Mouse (Mus musculus) ES-CJ7 (cell line): Measurements from ENCODE around the gene Cdh13.

Experiments used
- DNase-seq: peaks from one replicate; pipeline ENCODE4 v3.0.0; 2011; ENCODE audit warnings: low read depth, low spot score

Cdh13 gene

DNA sequence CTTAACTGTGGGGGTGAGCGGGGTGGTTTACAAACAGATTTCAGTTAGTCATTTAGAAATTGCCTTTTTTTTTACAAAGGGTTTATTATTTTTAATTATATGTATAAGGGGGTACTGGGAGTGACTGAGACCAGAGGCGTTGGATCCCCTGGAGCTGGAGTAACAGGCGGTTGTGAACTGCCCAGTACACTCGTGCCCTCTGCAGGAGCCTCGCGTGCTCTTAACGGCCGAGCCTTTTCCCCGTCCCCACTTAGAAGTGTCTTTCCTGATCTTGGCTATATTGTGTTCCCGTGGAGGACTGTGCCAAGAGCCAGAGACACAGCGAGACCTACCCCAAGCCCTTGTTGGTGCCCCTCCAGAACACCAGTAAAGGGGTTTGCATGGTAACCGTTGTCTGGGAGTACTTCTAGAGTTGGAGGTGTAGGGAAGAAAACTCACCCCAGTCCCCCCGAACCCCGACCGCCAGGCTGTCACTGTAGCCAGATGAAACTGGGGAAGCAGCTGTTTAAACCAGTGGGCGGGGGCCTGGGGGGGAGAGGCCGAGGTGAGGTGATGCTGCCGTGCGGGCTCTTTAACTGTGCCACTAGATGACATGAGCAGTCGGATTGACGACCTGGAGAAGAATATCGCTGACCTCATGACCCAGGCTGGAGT lies 1061.6 kb downstream of the Cdh13 start:
- no peak for DNase-seq

DNA sequence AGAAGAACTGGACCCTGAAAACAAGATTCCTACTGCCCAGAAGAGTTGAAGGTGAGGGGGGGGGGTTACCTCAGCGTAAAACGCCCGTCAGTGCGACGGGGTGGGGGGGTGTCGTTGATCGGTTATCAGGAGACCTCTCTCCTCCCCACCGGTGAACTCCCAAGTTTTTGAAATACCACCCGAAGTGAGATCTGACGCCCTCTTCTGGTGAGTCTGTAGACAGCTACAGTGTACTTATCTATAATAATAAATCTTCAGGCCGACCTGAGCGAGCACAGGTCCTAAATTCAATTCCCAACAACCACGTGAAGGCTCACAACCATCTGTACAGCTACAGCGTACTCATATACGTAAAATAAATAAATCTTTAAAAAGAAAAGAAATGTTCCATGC lies 1062.1 kb downstream of the Cdh13 start:
- peak; percentile 54 for DNase-seq

DNA sequence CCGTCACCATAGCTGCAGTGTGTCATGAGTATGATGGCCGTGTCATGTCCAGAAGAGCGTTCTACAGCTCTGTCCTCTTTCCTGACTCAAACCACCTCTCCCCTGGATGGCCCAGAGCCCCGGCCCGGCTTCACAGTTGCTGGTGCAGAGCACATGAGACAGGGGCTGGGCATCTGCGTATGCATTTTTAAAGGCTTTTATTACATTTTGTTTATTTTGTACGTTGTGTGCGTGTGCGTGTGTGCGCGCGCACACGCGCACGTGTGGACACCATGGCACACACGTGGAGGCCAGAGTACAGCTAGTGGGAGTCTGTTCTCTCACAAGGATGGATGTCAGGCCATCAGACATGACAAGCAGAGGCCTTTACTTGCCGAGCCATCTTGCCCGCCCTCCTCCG lies 1068.1 kb downstream of the Cdh13 start:
- DNase-seq: no peak

DNA sequence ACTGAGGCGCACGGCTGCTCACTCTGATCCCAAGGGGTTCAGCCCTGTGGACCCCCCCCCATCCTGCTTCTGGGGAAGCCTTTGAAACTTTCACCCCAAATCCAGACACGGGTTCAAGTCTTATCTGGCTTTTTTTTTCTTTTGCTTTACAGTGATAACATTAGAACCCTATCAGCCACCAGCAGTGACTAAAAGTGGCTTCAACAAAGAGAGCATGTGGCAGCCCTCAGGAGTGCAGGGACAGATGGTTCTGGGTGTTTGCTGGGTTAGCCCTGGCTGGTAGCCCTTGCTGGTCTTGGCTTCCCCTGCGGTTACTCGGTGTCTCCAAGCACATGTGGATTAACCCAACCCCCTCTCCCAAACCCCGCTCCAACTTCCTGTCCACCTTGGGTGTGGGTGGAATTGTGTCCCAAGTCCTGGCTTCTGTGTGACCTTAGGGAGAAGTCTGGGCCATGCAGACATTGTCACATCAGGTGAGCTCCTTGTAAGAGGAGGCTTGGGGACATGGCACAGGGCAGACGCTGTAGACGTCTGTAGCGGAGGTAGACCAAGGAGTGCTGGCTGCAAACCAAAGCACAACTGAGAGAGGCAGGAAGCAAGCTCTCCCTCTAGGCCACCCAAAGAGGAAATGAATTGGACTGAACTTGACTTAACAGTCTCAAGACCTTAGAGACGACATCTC lies 1069.6 kb downstream of the Cdh13 start:
- DNase-seq: no peak

DNA sequence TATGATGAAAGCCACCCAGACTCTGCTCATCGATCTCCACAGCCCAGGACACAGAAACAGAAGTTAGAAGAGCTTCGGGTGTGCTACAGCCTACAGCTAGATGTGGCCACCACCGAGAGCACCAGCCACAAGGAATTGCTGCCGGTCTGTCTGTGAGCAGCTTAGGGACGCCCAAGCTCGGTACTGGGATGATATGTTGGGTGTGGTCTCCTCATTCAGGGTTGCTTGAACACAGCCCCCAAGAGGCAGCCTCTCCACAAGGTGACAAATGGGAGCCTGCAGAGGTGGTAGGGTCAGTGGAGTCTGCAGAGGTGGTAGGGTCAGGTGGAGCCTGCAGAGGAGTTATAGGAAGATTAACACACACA lies 1070.1 kb downstream of the Cdh13 start:
- no peak for DNase-seq

DNA sequence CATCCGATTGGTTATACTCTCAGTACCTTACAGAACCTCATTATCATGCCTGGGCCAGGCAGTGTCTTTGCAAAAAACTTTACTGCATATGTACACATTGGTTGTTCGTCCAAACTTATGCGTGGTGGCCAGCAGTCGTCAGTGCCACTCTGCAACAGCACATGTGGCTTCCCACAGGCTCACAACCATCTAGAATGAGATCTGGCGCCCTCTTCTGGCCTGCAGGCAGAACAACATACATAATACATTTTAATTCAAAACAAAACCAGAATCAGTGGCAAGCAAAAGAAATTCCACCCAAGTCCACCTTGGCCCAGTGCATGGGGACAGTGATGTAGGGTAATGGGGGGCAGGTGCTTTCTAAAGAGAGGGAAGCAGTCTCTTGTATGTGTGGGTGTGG lies 1073.1 kb downstream of the Cdh13 start:
- DNase-seq: peak; percentile 70

DNA sequence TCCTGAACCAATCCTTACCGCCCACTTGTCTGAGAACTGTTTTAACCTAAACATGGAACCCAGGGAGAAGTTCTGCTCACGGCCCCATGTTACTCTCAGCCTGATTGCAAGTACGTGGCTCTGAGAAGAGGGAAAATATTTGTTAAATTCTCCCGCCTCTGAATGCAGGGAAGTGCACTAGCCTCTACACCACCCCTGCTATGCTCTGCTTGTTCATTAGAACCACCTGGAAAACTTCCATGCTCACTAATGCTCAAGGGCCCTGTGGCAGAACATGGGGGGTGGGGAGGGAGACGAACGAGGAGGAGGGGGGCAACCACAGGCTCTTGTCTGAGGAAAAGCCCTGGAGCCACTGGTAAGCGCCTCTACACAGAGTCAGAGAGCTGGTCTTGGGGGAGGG lies 1074.6 kb downstream of the Cdh13 start:
- DNase-seq: no peak

DNA sequence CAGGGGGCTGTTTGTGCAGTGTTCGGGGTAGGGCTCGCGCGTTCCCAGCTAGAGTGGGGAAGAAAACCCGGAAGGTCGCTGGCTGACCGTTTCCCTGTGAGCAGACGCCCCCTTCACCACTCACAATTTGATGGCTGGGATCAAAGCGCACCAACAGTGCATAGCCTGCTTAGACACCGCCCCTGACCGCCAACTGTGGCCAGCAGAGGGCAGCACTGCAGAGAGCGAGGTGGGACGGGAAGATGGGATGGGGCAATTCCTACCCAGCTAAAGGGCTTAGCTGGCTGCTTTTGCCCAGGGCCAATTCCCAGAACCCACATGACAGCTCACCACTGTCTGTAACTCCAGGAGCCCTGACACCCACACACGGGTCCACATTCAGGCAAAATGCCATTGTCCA lies 1075.3 kb downstream of the Cdh13 start:
- peak; percentile 93 for DNase-seq

DNA sequence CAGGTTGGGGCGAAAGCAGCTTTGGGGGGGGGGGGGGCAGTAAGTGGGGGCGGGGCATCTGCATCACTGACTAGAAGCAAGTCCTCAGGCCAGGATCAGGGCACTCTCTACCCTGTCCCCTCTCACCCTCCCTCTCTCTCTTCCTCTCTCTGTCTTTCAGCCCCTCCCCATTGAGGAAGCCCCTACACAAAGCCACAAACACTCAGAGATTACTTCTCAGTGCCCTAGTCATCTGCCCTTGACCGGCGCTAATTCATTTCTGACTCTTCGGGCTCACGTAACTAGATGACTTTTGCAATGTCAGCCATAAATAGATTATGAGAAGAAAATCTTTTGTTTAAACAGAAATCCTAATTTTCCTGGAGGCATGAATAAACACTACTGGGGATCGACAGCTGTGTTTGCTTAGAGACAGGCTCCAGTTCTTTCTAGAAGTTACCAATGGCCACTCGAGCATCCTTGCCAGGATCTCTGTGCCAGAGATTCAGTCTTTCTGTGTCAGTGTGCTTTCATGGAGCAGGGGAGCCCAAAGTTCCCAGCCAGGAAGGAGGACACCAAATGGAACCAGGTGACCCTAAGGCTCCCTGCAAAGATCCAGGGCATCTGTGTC lies 1077.3 kb downstream of the Cdh13 start:
- DNase-seq: no peak
